Comparison of ENCODE assay signal across 8 mouse cellular contexts in genomic region chr6:37329901-37330864, GRCm38 (mm10). TPM values are rescaled to one million over a fixed set of nuclear protein-coding genes. Genes with fewer than 3 reads are reported as not detected.
A peak's percentile ranks its signal among the peaks of the same experiment; 100 is the strongest.
DNase-seq lines count a peak whose midpoint lies in the region; ATAC-seq lines count a peak whose summit lies in the region.

No protein-coding gene starts in this region.

- H3K36me3 ChIP-seq in heart, embryonic 16.5 days (ENCODE audit: control insufficient read depth, insufficient read depth) = peaks cover 36% of the 10 kb centered on the region
- H3K36me3 ChIP-seq in midbrain, embryonic 15.5 days (replicated peaks) = no peaks in the 10 kb centered on the region

- no peak overlapping the region for H3K9ac ChIP-seq in heart, embryonic 16.5 days (ENCODE audit: low read length)
- no peak overlapping the region for H3K9ac ChIP-seq in midbrain, embryonic 15.5 days

- 37% methylated on average over 5 of the region's 5 CpGs for WGBS in heart, embryonic 16.5 days
- 45% methylated on average over 5 of the region's 5 CpGs for WGBS in midbrain, embryonic 15.5 days

- peak overlapping the region; percentile 56 for H3K27ac ChIP-seq in heart, embryonic 16.5 days (ENCODE audit: low read length)
- H3K27ac ChIP-seq in midbrain, embryonic 15.5 days = no peak overlapping the region

- DNase-seq in kidney, postnatal 14 days = peak; percentile 33
- DNase-seq in kidney, postnatal 25 days = no peak
- peak; percentile 32 for DNase-seq in embryo, embryonic 10.5 days (ENCODE audit: low spot score)
- no peak for DNase-seq in thymus, postnatal 25 days
- no peak for DNase-seq in right cerebral cortex, postnatal 14 days
- no peak for DNase-seq in thymus, postnatal 4 days

- ATAC-seq in heart, embryonic 16.5 days (replicated peaks; ENCODE audit: extremely low read depth, insufficient read depth, low FRiP score) = peak; percentile 88
- ATAC-seq in midbrain, embryonic 15.5 days (replicated peaks) = peak; percentile 72

- no peak overlapping the region for H3K4me2 ChIP-seq in heart, embryonic 16.5 days (ENCODE audit: low read depth, low read length)
- no peak overlapping the region for H3K4me2 ChIP-seq in midbrain, embryonic 15.5 days

- no peak overlapping the region for H3K4me3 ChIP-seq in heart, embryonic 16.5 days (ENCODE audit: low read length)
- no peak overlapping the region for H3K4me3 ChIP-seq in midbrain, embryonic 15.5 days

- no peaks in the 10 kb centered on the region for H3K9me3 ChIP-seq in heart, embryonic 16.5 days (replicated peaks; ENCODE audit: control insufficient read depth, low read length)
- H3K9me3 ChIP-seq in midbrain, embryonic 15.5 days = no peaks in the 10 kb centered on the region

- peaks cover 44% of the 10 kb centered on the region for H3K4me1 ChIP-seq in heart, embryonic 16.5 days (ENCODE audit: control insufficient read depth, insufficient read depth, low read length)
- peaks cover 33% of the 10 kb centered on the region for H3K4me1 ChIP-seq in midbrain, embryonic 15.5 days

- no peaks in the 10 kb centered on the region for H3K27me3 ChIP-seq in heart, embryonic 16.5 days (ENCODE audit: control insufficient read depth, insufficient read depth, low read length)
- H3K27me3 ChIP-seq in midbrain, embryonic 15.5 days (replicated peaks) = no peaks in the 10 kb centered on the region

RNA-seq across cellular contexts. Expression of gene Dgki, which starts 30.2 kb away (rescaled TPM):
- polyA plus RNA-seq in heart, embryonic 16.5 days (2015; fragmentation: Nextera tagmentation; extraction: Ambion mirVana) = 0.47 and 0.62 TPM in 2 replicates
- polyA plus RNA-seq in midbrain, embryonic 15.5 days (2015; fragmentation: Nextera tagmentation; extraction: Ambion mirVana) = 6.9 and 8.9 TPM in 2 replicates

Comparison
In these comparisons a context has a peak if more than half of its experiments do, and no peak if none do; other contexts are left out.
1. DNase-seq: peak in kidney, postnatal 14 days (single experiment) and embryo, embryonic 10.5 days (single experiment); none in kidney, postnatal 25 days (0 of 2), thymus, postnatal 25 days (single experiment), right cerebral cortex, postnatal 14 days (single experiment) and thymus, postnatal 4 days (single experiment).